Mouse (Mus musculus) heart, embryonic 16.5 days (tissue): ENCODE measurements around the gene Cfap61. TPM values are rescaled to one million over a fixed set of nuclear protein-coding genes. Genes with fewer than 3 reads are reported as not detected.

Experiments
- ATAC-seq: fragments of 200-750 bp; cut with Nextera tagmentation; replicated peaks from 2 replicates; pipeline ENCODE4 v1.8.0; 2017; ENCODE audit warnings: moderate number of reproducible peaks; ENCODE audit not compliant: insufficient read depth, low FRiP score; ENCODE audit errors: extremely low read depth
- H3K27ac ChIP-seq: fragments of 300-500 bp; sonication (generic); 2 replicates; pipeline ENCODE4 v1.5.1; 2014; ENCODE audit warnings: mild to moderate bottlenecking, low read length, control low read depth, moderate library complexity
- H3K27me3 ChIP-seq: fragments of 300-500 bp; sonication (generic); 2 replicates; pipeline ENCODE4 v1.6.1; 2014; ENCODE audit warnings: low read length, mixed read lengths; ENCODE audit not compliant: control insufficient read depth, insufficient read depth
- H3K36me3 ChIP-seq: fragments of 300-500 bp; sonication (generic); 2 replicates; pipeline ENCODE4 v1.6.1; 2014; ENCODE audit not compliant: control insufficient read depth, insufficient read depth
- H3K4me1 ChIP-seq: fragments of 300-500 bp; sonication (generic); 2 replicates; pipeline ENCODE4 v1.6.1; 2014; ENCODE audit warnings: low read length, mixed read lengths; ENCODE audit not compliant: control insufficient read depth, insufficient read depth
- H3K4me2 ChIP-seq: fragments of 300-500 bp; sonication (generic); 2 replicates; pipeline ENCODE4 v1.6.1; 2014; ENCODE audit warnings: low read depth, mild to moderate bottlenecking, control low read depth, low read length
- H3K4me3 ChIP-seq: fragments of 300-500 bp; sonication (generic); 2 replicates; pipeline ENCODE4 v1.5.1; 2014; ENCODE audit warnings: mild to moderate bottlenecking, control low read depth, low read length
- H3K9ac ChIP-seq: fragments of 300-500 bp; sonication (generic); 2 replicates; pipeline ENCODE4 v1.6.1; 2014; ENCODE audit warnings: low read length, control low read depth
- H3K9me3 ChIP-seq: fragments of 300-500 bp; sonication (generic); replicated peaks from 2 replicates; pipeline ENCODE4 v1.6.1; 2016; ENCODE audit warnings: low read length; ENCODE audit not compliant: control insufficient read depth
- WGBS: fragments of 180-500 bp; shearing (Covaris S2); extraction: QIAGEN DNeasy Blood & Tissue Kit; methylation state at CpG from one replicate; pipeline ENCODE4 v1.1.7; 2014; 5-methylcytosine and 5-hydroxymethylcytosine counted together
- polyA plus RNA-seq: library from polyadenylated mRNA; unstranded; fragments of >200 nt; fragmentation: Nextera tagmentation; extraction: Ambion mirVana; gene quantifications from 2 replicates; pipeline ENCODE4 v1.2.1, GENCODE M21; 2015

The Cfap61 gene
- polyA plus RNA-seq, 1 experiment from 2014 or later: 0.80 TPM

DNA sequence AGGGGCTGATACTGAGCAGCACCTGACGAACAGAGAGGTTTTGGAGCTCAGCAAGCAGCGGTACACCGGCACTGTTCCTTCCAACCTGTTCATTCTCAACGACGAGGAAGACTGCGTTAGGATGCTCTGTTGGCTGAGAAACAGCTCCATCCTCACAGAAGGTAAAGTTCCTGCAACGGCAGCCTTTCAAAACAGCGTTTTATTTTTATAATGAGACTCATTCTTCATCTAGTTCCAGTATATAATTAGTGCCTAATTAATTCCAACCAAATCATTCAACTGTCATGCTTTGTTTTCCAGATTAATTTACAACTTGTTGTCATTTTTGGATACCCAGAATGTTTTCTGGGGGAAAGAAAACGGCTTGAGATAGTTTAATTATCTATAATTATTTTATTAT lies 175.3 kb downstream of the Cfap61 start:
- Histone ChIP-seq H3K9ac (no peak overlapping the region), H3K4me1 (no peaks in the 10 kb centered on the region), H3K27ac (no peak overlapping the region), H3K9me3 (no peaks in the 10 kb centered on the region), H3K4me3 (no peak overlapping the region), H3K4me2 (no peak overlapping the region), H3K36me3 (no peaks in the 10 kb centered on the region), H3K27me3 (no peaks in the 10 kb centered on the region)
- ATAC-seq: no peak
- WGBS: 80% methylated on average over 9 of the region's 9 CpGs

DNA sequence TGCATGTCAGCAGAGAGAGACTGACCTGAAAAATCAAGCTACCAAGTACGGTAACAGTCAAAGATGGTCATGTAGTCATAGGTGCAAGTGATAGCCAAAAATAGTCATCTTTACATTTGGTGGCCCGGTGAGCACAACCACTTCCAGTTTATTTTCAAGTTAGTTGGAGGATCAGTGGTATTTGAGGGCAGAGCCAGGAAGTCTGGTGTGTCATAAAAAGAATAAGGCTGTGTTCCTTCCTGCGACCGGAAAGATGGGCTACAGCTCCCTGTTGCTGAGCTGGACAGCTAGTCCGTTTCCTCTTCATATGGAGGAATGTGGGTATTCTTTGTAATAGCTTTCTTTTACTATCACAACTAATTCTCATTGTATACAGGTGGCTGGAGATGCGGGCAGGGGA lies 181.7 kb downstream of the Cfap61 start:
- Histone ChIP-seq H3K9ac (no peak overlapping the region), H3K27ac (no peak overlapping the region), H3K9me3 (no peaks in the 10 kb centered on the region), H3K4me2 (no peak overlapping the region), H3K27me3 (no peaks in the 10 kb centered on the region), H3K4me1 (no peaks in the 10 kb centered on the region), H3K36me3 (no peaks in the 10 kb centered on the region), H3K4me3 (no peak overlapping the region)
- 68% methylated on average over 6 of the region's 6 CpGs for WGBS
- no peak for ATAC-seq

DNA sequence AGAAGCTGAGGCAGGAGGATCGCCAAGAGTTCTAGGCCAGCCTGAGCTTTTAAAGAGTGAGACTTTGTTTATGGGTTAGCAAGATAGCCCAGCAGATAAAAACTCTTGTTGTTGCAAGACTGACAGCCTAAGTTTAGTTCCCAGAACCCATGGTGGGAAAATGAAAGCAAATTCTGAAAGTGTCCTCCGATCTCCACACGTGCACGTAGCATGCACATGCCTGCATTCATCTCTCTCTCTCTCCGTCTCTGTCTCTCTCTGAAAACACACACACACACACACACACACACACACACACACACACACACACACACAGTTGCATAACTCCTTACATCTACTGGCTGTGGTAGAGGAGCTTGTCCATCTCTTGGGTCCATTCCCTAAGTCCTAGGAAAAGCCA lies 182.1 kb downstream of the Cfap61 start:
- H3K4me3 ChIP-seq: no peak overlapping the region
- H3K36me3 ChIP-seq: no peaks in the 10 kb centered on the region
- H3K9me3 ChIP-seq: no peaks in the 10 kb centered on the region
- H3K4me1 ChIP-seq: no peaks in the 10 kb centered on the region
- ATAC-seq: no peak
- 89% methylated on average over 5 of the region's 5 CpGs for WGBS
- no peak overlapping the region for H3K27ac ChIP-seq
- no peak overlapping the region for H3K4me2 ChIP-seq
- no peaks in the 10 kb centered on the region for H3K27me3 ChIP-seq
- H3K9ac ChIP-seq: no peak overlapping the region

DNA sequence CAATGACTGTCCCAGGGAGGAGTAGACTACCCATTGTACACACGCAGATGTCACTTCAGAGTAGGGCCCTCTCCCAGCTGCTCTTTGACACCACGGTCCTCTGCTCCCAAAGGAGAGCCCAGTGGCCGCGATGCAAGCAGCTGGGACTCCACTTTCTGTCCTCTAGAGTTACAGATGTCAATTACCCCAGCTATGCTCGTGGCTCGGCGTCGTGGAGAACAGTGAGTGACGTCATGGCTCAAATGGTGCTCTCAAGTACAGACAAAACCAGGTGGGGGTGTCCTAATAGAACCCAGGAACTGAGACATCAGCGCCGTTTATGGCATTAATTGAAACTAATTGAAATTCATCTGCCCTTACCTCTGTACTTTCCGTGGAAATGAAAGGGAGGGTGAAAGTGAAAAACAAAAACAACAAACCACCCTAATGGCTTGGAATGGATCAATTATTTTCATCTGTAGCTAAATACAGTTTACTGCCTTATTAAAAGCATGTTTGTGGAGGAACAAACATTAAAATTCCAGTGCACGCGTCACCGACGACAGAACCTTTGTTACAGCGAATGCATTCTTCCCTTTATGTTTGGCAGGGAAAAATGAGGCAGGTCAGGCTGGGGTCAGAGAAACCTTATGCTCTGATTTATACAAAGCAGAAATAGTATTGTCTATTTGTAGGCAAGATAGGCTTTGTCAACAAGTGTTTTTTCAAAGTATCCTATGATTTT lies 182.8 kb downstream of the Cfap61 start:
- Histone ChIP-seq H3K27me3 (no peaks in the 10 kb centered on the region), H3K4me3 (no peak overlapping the region), H3K4me1 (no peaks in the 10 kb centered on the region), H3K27ac (no peak overlapping the region), H3K4me2 (no peak overlapping the region), H3K9me3 (no peaks in the 10 kb centered on the region), H3K9ac (no peak overlapping the region), H3K36me3 (no peaks in the 10 kb centered on the region)
- WGBS: 72% methylated on average over 17 of the region's 17 CpGs
- no peak for ATAC-seq

DNA sequence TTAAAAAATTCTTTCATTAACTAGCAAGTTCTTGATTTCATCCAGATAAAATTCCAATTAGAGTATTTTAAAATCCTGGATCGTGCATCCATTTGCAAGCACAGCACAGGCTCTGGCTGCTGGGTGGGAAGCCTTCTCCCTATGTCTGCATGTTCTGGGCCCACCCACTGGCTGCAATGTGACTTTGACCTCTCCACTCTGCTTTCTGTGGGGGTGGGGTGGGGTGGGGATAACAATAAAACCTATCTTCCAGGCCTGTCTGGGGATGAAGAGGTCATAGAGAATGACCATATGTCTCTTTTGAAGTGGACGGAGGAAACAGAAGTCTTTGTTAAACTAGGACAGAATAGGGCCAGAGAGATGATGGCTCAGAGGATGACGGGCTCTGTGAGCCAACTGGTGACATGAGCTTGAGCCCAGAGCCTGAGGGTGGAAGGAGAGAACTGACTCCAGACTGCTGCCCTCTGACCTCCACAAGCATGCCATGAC lies 183.4 kb downstream of the Cfap61 start:
- Histone ChIP-seq H3K27me3 (no peaks in the 10 kb centered on the region), H3K27ac (no peak overlapping the region), H3K9ac (no peak overlapping the region), H3K4me1 (no peaks in the 10 kb centered on the region), H3K9me3 (no peaks in the 10 kb centered on the region), H3K4me3 (no peak overlapping the region), H3K36me3 (no peaks in the 10 kb centered on the region), H3K4me2 (no peak overlapping the region)
- 61% methylated on average over 3 of the region's 3 CpGs for WGBS
- ATAC-seq: no peak

DNA sequence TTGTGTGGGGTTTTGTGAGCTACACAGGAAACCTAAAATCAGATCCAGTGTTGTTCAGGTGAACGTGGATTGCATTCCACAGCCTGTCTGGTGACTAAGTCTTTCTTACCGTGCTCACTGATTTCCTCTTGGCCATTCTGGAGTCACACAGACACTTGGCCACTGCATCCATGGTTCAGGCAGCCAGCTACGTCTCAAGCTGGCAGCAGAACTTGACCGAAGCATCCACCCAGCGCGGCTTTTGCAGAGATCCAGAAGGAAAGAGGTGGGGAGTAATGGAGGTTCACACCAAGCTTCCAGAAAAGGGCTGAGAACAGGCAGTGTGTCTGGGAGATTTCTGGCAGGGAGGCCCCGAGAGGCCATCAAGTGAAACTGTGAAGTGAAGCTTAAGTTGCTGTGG lies 187.0 kb downstream of the Cfap61 start:
- Histone ChIP-seq H3K36me3 (no peaks in the 10 kb centered on the region), H3K4me3 (no peak overlapping the region), H3K27me3 (no peaks in the 10 kb centered on the region), H3K27ac (no peak overlapping the region), H3K9ac (no peak overlapping the region), H3K4me2 (no peak overlapping the region), H3K4me1 (no peaks in the 10 kb centered on the region), H3K9me3 (no peaks in the 10 kb centered on the region)
- ATAC-seq: no peak
- 82% methylated on average over 7 of the region's 7 CpGs for WGBS

DNA sequence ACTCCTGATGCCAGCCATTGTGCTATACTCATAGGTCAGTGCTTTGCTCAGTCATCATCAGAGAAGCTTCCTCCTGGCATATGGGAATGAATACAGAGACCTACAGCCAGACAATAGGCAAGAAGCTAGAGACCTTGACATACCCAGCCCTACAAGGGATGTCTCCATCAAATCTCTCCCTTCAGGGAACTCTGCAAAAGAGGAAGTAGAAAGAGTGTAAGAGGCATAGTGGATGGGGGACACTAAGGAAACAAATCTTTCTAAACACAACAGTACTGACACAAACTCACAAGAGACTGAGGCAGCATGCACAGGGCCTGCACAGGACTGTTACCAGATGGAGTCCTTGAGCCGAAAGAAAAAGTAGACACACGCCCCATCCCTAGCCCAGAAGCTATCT lies 190.5 kb downstream of the Cfap61 start:
- Histone ChIP-seq H3K9ac (no peak overlapping the region), H3K27me3 (no peaks in the 10 kb centered on the region), H3K4me3 (no peak overlapping the region), H3K4me2 (no peak overlapping the region), H3K4me1 (no peaks in the 10 kb centered on the region), H3K9me3 (no peaks in the 10 kb centered on the region), H3K36me3 (no peaks in the 10 kb centered on the region), H3K27ac (no peak overlapping the region)
- no peak for ATAC-seq
- 81% methylated on average over 2 of the region's 2 CpGs for WGBS

DNA sequence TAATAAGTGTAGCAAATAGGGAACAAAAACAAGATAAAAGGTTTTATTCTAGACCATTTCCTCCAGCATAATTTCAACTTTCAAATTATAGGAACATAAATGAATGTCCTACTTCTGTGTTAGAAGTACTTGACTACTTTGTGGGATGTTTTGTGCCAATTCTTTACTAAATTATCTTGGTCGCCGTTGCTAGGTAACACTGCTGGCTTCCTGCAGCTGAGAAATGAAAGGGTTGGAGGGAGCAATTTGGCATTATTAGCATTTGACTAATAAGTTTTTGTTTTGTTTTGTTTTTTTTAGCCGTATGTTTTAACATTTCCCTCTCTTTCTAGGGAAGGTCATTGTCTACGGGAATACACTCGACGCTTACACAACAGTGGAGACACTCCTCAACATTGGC lies 194.0 kb downstream of the Cfap61 start:
- no peak overlapping the region for H3K4me2 ChIP-seq

DNA sequence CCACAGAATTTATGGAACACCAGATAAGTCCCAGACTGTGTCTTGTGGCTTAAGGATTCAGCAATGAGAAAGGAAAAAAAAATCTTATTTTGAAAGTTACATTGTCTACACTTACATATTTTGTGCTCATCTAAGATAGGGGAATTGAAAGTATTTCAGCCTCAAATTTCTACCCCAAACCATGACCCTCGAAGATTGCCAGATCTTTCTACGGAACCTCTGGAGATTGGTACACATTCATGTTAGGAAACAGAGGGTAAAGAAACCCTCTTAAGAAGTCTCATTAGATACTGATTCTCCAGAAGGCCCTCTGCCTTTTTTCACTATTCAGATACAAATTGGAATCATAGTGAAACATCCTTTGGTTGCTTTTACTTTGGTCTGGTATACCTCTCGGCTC lies 195.9 kb downstream of the Cfap61 start:
- no peaks in the 10 kb centered on the region for H3K27me3 ChIP-seq
- H3K4me1 ChIP-seq: no peaks in the 10 kb centered on the region
- WGBS: 85% methylated on average over 3 of the region's 3 CpGs
- H3K36me3 ChIP-seq: no peaks in the 10 kb centered on the region
- no peak for ATAC-seq
- H3K9me3 ChIP-seq: no peaks in the 10 kb centered on the region
- no peak overlapping the region for H3K9ac ChIP-seq
- H3K4me2 ChIP-seq: no peak overlapping the region
- H3K4me3 ChIP-seq: no peak overlapping the region
- no peak overlapping the region for H3K27ac ChIP-seq

More for the DNA sequence above, 194.0 kb downstream of the Cfap61 start:
- no peak overlapping the region for H3K9ac ChIP-seq
- no peak for ATAC-seq
- H3K27me3 ChIP-seq: no peaks in the 10 kb centered on the region
- H3K9me3 ChIP-seq: no peaks in the 10 kb centered on the region
- 85% methylated on average over 6 of the region's 6 CpGs for WGBS
- no peaks in the 10 kb centered on the region for H3K4me1 ChIP-seq
- H3K27ac ChIP-seq: no peak overlapping the region
- H3K4me3 ChIP-seq: no peak overlapping the region
- no peaks in the 10 kb centered on the region for H3K36me3 ChIP-seq
